Mouse (Mus musculus): Measurements from ENCODE around the gene Pomgnt1. TPM values are rescaled to one million over a fixed set of nuclear protein-coding genes. Genes with fewer than 3 reads are reported as not detected.

Gene Pomgnt1
- total RNA-seq, 2 experiments from 2014 or later: 78.4 to 81.9 TPM

DNA sequence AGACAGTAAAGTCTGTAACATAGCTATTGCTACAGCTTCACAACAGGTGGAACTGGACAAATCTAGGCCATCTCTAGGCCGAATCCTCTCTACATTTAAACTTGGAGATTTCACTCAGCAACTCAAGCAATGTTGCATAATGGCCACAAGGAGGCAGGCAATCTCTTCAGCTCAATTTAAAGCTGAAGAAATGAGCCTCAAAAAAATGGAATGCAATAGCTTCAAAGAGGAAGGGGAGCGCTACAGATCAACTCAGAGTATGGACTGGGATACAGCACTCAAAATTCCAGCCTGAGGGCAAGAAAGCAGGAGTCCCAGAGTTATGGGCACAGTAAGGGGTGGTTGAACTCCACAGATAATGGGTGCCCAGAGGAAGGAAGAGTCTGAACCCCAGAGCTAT lies 11.3 kb downstream of the Pomgnt1 start:
- intact Hi-C loops (cut with DNase I): loop anchor here (2.0 kb wide), 1 partner anchor 32 kb away; the partner anchor contains the start of gene Tspan1
- peak; percentile 24 to 34 for DNase-seq

DNA sequence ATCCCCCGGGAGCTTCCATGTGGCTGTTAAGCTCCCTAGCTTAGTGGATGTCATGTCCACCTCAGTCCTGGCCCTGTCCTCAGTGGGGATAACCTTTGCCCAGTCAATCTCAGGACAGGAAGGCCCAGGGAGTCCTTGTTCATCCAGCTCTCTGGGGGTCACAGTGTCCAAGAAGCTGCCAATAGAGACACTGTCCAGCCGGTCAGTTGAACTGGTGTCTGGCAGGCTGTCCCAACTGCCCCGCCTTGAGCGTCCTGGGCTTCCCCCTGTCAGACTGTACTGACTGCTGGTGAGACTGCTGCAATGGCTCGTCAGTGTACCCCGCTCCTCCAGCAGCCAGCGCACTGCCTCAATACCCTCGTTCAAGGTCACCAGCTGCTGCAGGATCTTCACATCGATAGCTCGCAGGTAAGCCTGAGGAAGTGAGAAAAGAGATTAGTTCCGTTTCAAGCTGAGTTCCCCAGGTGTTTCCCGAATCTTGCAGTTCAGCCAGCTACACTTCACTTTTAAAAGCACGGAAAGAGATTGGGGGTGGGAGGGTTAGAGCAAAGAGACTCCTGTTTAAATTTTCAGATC lies 13.9 kb downstream of the Pomgnt1 start:
- peak in 1 of 2 experiments; percentile 26 for DNase-seq
- intact Hi-C loops (cut with DNase I): no loop called here

DNA sequence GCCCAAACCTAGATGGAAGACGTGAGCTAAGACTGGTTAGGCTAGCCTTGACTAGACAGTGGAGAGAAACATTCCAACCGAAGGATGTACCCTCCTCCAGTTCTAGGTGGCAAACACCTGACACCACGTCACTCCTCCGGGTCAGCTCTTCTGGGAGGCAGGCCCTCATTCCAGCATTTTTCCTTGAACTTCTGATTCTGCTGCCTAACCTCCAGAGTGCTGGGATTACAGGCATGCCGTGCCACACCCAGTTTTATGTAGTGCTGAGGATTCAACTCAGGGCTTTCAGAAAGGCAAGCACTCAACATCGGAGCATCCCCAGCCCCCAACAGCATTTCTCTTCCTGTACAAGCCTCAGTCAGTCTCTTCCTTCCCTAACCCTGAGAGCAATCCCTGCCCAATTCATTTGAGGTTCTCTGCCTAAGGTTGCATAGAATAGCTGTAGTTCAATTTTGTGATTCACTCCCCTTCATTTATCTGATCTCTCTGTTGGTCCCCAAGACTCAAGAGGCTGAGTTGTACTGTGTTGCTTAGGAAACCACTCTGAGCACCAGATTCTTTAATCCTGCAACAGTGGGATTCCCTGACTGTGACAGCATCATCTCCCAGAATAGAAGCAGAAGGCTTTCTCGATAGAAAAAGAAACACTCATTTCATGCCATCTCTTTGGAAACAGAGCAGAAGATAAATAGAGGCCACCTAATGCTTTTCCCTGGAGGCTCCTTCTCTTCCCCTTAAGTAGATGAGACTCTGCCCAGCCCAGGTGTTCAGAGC lies 17.3 kb downstream of the Pomgnt1 start:
- intact Hi-C loops (cut with DNase I): no loop called here
- DNase-seq: no peak

DNA sequence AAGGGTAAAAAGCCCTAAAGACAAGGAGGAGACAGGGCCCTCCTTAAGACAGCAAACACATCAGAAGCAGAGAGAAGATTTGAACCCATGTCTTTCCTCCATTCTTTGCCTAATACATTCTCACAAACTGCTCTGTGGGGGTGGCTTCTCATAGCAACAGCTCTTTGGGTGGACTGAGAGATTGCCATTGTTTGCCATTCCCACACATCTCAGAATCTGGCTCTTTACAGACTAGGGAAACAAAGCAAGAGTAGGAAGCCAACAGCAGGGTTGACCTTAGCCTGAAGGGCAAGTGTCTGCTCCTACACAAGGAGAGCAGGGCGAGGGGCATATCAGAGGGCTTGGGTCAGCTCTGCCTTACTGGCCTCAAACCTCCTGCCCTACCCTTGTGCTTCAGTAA lies 18.1 kb downstream of the Pomgnt1 start:
- DNase-seq: no peak
- intact Hi-C loops (cut with DNase I): no loop called here

DNA sequence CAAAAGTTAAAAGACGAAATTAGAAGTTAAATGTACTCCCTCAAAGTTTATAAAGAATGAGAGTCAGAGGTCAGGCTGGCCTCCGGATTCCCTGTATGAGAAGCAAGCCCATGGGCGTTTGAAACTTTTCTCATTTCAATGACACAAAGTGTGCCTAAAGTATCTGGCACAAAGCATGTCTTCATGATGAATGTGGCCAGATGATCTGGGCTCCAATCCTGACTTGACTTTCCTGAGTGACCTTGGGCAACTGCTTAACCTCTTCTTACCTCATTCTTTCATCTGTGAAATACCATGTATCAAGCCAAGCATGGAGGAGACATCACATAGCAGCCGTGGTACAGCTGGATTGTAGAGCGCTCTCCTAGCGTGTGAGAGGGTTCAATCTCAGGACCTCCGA lies 18.6 kb downstream of the Pomgnt1 start:
- no peak for DNase-seq
- intact Hi-C loops (cut with DNase I): no loop called here

DNA sequence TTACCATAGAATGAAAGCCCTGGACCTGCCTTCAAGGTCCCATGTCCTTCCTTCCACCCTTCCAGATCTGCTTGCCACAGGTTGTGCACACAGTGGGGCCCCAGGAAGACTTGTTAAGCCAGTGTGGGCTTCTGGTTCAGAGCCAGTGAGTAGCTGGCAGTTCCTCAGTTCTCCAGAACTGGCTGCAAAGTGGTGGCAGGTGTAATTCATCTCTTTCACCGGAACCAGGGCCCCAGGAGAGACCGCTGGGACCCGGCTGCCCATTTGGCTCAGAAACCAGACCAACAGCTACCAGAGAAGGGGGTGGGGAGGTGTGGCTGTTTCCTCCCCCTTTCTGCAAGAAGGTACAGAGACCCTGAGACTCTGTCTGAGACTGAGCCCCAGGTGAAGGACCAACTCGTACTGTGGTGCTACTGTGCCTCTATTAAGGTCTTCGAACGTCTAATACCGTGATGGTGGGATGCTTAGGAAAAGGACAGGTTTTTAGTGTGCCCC lies 19.7 kb downstream of the Pomgnt1 start:
- peak in 1 of 2 experiments; percentile 43 for DNase-seq
- intact Hi-C loops (cut with DNase I): no loop called here

DNA sequence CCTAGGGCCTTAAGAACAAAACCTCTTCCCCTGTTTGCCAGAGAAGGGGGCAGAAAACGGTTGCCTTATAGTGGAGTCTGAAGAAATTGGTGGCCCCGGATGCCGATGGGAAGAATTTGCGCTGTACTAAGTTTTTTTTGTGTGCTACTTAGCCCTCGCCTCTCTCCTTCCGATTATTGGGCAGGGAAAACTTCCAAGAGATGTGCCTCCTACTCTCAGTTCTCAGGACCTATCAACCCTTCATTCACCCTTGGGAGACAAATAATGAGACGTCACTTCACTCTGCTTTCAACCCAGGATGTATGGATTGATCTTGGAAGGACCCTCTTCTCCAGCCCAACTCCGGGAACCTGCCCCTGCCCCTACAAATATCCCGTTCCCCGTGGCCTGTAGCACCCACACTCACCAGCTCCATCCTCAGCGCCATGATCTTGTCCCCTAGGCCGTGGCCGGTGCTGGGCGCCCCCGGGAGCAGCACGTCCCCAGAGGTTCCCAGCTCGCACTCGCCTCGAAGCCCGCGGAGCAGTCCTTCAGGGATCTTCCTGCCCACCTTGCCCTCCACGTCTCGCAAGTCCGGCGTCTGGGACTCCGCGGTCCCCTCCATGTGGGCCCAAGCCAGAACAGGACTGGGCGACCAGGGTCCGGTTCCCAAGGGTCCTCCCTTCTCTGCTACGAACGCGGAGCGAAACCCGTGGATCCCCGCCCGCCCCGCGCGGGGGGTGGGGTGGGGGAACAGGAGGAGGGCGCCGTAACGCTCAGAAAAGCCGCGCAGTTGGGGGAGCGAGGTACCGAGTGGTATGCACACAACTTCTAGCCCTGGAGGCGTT lies 20.5 kb downstream of the Pomgnt1 start:
- intact Hi-C loops (cut with DNase I): no loop called here
- DNase-seq: peak; percentile 75 to 76

DNA sequence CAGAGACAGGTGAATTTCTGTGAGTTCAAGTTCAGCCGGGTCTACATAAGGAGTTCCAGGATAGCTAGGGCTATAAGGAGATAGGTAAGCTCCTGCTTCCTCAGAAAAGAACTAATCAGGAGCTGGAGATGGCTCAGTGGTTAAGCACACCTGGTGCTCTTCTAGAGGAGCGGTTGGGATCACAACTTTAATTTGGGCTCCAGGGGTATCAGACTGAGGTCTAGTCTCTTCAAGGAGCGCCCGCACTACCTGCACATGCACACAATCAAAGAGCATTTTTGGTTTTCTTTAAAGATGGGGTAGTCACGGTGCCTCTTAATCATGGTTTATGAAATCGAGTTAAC lies 26.1 kb downstream of the Pomgnt1 start:
- DNase-seq: no peak
- intact Hi-C loops (cut with DNase I): no loop called here

DNA sequence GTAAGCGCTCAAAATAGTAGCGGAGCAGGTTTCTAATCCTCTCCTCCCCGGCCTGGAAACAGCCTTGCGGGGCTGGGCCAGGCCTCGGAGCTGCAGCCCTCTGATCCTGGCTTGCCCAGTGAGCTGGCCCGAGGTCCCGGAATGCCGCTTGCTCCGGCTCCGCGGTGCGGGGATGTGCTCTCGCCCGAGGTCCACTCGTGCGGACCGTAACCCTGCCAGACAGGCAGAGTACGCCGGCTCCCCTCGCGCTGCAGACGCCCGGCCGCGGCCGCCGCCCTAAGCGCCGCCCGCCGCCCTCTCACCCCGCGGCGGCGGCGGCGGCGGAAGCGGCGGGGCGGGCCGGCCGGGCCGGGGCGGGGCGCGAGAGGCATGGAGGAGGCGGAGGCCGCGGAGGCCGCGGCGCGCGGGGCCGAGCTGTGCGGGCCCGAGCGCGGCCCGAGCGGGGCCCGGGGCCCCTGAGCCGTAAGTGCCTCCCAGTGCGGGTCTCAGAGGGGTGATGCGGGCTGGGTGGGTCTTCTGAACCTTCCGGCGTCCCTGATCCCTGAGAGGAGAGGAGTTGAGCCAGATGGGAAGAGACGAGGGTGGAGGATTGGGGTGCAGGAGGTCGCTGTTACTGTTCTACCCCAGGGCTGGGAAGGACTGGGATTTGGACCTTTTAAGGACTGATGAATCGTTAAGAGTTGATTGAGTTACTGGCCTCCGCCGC lies 26.7 kb downstream of the Pomgnt1 start:
- intact Hi-C loops (cut with DNase I): no loop called here

DNA sequence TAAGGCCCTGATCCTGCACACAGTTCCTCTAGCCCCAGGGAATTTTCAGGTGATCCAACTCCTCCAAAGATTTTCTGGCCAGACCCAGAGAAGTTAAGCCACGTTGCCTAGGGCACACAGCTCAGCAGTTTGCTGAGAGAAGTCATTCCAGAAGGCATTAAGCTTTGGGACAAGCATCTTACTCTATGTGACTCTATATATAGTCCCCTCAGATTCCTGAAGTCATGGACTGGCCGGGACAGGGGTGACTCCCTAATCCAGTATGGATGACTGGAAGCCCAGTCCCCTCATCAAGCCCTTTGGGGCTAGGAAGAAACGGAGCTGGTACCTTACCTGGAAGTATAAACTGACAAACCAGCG lies 27.2 kb downstream of the Pomgnt1 start:
- no peak for DNase-seq
- intact Hi-C loops (cut with DNase I): no loop called here

More for the DNA sequence above, 26.7 kb downstream of the Pomgnt1 start:
- peak; percentile 73 to 75 for DNase-seq

DNA sequence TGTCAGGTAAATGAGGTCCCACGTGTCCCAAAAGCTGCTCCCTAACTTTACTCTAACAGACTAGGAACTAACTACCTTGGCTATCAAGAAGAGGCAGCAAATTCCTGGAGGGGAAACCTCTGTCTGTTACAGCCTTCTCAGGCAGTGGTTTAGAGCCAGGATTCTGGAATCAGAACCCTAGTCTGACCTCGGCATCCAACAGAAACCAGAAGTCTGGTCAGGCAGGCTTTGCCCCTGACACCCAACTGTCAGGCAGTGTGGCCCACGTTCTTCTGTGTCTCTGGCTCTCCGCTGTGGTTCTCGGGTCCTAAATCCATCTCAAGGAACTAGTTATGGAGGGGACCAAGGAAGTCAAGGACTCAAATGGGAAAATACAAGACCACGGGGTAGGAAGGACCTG lies 27.6 kb downstream of the Pomgnt1 start, which contains the start of gene Lurap1:
Gene Lurap1, minus strand, starts transcription at position 101 of the 400 bp plus-strand sequence.
- intact Hi-C loops (cut with DNase I): no loop called here
- no peak for DNase-seq

DNA sequence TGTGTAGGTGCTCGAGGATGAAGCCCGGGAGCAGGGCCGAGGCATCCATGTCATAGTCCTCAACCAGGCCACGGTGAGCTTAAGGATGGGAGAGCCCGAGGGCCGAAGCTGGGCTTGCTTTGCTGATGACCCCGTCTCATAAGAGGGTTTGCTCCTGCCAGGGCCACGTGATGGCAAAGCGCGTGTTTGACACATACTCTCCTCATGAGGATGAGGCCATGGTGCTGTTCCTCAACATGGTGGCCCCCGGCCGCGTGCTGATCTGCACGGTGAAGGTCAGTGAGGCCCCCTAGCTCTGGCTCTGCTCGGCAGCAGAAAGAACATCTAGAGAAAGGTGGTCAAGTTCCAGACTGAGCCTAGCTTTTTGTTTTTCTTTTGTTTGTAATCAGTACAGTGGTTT lies 29.1 kb downstream of the Pomgnt1 start:
- intact Hi-C loops (cut with DNase I): no loop called here

DNA sequence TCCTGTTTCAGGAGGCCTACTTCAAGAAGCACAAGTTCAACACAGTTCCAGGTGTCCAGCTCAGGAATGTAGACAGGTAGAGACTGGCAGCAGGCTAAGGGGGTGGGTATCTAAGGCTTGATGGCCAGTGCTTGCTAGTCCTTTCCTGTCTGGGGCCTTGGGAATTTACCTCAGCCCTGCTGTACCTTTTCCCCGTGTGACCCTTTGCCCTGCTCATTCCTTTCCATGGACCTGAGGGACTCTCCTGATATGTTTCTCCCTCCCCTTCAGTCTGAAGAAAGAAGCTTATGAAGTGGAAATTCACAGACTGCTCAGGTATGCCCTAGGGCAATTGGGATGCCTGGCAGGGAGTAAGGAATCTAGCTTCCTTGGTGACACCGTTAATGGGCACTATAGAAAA lies 34.2 kb downstream of the Pomgnt1 start:
- DNase-seq: no peak
- intact Hi-C loops (cut with DNase I): no loop called here

More for the DNA sequence above, 29.1 kb downstream of the Pomgnt1 start:
- no peak for DNase-seq

DNA sequence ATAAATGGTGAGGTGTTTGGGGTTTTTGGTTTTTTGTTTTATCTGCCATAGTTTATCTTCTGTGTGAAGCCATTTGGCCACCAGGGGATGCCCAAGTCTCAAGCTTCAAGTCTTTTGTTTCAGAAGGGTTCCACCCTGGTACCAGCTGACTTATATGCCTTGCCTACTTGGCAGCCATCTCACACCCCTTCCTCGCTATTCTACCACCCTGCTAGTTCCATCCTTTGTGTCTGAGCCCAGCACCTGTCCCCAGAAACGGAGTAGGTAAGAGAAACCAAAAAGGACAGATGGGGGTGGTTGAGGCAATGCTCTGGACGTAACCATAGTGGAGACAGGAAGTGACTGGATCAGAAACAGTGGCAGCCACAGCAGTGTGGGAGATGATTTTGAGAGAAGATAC lies 36.3 kb downstream of the Pomgnt1 start:
- peak in 1 of 2 experiments; percentile 34 for DNase-seq
- intact Hi-C loops (cut with DNase I): no loop called here

DNA sequence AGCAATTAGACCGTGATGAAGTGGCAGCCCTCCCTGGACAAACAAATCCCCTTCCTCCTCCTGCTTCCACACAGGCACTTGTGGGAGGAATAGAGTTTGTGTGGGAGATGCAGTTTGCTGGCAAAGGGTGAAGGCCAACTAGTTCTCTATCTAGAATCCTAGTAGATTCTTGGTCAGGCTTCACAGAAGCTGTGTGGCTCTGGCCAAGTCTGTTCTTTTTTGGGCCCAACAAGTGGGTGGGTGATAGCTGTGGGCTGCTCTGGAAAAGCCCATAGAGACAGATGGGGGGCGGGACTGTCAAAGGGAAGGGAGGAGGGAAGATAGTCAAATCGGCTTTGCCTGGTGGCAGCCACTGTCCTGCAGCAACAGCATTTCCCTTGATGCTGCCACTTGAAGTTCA lies 37.1 kb downstream of the Pomgnt1 start:
- intact Hi-C loops (cut with DNase I): no loop called here
- DNase-seq: peak; percentile 45 to 54

DNA sequence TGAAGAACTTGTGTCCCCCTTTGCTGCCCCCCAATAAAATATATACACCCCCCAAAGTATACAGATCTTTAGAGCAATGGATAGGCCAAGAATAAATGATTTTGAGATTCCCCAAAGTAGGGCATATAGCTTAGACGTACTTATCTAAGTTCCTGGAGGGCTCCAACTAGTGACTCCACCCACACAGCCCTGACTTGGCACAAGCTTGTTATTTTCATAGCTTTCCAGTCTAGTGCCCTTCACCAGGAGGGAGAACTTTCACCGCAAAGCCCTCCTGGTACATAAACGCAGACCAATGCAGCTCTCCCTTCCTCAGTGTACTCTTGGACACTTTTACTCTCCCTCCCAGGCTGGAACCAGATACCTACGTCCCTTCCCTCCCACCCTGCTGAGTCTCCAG lies 38.5 kb downstream of the Pomgnt1 start:
- intact Hi-C loops (cut with DNase I): no loop called here
- DNase-seq: no peak

DNA sequence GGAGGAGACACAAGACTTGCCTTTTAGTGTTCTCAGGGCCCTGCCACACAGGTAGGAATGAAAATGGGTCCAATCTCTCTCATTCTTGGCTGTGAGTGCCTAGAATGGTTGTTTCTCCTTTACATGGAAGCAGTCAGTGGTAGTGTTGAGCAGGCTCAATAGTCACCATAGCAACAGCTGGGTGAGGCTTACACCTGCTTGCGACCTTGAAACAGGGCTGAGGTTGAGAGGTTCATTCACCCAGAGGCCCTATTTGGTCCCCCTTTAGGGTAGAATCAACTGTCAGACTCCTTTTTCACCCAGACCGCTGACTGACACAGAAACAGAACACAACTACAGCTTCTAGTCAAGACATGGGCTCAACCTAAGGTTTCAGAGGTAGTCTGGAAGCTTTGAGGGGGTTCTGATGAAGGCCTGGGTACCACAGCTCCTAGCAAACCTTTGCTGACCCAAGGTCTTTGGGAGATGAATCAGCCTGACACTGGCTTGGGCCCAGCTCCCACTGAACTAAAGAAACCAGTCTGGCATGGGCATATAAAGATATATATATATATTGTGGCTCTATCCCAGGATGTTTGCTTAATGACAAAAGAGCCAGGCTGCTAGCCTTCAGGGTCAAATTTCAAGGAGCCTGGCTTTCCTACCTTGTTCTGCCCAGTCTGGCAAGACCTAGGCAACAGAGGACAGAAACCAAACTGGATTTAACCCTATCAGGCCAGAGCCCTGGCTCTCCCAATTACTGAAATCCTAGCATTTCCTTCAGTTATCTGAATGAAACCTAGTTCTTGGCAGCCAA lies 41.3 kb downstream of the Pomgnt1 start:
- intact Hi-C loops (cut with DNase I): loop anchor here (5.0 kb wide), 1 partner anchor 172 kb away; no protein-coding TSS in a partner anchor
- no peak for DNase-seq

DNA sequence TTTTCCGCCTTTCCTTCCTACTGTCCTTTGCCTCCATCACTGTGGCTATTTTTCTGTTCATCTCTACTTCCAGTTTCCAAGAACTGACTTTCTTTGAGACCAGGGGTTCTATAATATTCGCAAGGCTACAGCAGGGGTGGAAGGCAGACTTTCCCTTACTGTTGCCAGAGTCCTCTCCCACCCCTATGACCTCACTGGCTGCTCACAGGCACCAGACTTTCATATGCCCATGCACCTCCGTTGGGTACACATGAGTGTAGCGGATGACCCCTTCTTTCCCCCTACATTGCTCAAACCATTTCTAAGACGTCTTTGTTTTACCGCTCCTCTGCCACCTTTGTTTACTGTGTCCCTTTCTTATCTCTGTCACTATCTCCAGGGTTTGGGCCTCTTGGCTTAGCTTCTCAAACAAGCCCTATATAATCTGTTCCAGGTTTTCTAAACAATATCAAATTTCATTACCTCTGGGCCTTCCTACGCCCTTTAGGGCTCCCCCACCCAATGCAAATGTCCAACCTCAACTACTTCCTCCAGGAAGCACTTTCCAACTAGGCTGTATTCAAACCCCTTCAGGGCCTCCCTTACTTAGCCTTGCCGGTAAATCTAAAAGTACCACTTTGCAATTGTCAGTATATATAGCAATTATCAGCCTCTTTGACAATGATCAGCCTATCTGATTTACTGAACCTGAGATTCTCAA lies 42.2 kb downstream of the Pomgnt1 start:
- no peak for DNase-seq
- intact Hi-C loops (cut with DNase I): loop anchor here (2.0 to 5.0 kb wide), 2 partner anchors 31 to 171 kb away; no protein-coding TSS in a partner anchor

DNA sequence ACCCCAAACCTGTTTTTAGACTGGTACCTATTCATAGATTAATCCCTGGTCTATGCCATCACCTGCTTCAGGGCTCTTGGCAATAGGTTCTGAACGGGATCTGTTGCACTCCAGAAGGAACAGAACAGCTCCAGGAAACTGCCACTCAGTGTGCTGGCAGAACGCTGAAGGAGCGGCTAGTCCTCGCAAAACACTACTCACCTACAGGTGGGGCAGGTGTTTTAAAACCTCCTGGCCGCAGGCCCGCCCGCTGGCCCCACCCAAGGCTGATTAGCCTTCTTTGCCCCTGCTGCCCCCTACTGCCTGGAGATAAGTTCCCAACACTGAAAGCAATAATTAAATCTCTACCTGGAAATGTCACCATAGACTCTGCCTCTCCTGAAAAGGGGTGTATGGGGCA lies 43.8 kb downstream of the Pomgnt1 start, which contains the start of gene Tspan1:
Gene Tspan1, minus strand, starts transcription at position 198 of the 400 bp plus-strand sequence.
- intact Hi-C loops (cut with DNase I): loop anchor here (2.0 to 5.0 kb wide), 2 partner anchors 33 to 170 kb away; no protein-coding TSS in a partner anchor
- no peak for DNase-seq

All from heart, postnatal 10 days (tissue).